Mouse (Mus musculus) ovary, postnatal 10 days (tissue): ENCODE results near the gene Retreg1.

Experiments
- DNase-seq: peaks from one replicate; pipeline ENCODE4 v3.0.0; 2022; ENCODE audit warnings: low spot score

The Retreg1 gene

DNA sequence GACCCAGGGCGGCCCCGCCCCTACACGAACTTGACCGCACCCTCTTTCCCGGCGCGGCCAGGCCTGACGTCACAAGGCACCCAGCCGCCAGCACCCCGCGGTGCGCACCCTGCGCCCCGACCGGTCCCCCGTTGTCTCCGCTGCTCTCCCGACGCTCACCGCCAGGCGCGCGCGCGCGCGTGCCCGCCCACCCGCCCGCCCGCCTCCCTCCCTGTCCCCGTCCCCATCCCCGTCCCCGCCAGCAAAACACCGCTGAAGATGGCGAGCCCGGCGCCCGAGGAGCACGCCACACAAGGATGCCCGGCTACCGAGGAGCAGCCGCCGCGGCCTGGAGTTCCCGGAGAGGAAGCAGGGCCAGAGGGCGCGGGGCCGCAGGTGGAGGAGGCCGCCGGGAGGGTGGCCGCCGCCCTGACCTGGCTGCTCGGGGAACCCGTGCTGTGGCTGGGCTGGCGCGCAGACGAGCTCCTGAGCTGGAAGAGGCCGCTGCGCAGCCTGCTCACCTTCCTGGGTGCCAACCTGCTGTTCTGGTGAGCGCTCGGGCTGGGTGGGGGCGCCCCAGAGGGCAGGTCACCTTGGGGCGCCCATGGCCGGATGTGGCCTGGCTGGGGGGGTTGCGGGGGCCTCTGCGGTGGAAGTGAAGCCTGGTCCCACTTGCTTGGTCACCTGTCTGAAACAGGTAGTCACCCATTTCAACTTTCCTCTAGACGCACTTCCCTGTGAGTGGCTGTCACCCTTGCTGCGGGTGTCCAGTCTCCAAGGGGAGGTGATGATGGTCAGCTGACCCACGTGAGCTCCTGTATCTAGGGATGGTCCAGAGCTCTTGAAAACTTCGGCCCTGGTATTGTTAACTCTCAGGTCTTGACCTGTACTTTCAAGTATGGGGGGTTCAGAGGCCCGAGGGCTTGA is at the start of gene Retreg1:
Retreg1 (plus strand) TSS at position 95 of the 906 bp plus-strand sequence.
- peak; percentile 41 for DNase-seq

DNA sequence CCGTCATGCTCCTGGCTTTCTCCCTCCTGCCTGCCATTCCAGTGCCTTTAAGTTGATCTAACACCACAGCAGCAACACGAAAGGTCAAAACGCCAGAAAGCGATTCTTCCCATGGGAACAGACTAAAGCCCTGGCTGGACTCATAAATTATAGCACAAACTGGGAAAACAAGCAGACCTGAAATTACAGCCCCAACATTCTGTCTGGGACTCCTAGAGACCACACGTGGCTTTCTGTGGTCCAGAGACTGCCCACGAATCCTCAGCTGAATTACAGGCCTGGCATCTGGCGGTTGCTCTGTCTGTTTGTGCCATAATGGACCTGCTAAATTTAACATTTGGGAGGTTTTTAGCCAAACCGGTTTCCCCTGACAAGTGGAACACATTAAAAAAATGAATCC is 48.9 kb upstream of the Retreg1 start:
- no peak for DNase-seq

DNA sequence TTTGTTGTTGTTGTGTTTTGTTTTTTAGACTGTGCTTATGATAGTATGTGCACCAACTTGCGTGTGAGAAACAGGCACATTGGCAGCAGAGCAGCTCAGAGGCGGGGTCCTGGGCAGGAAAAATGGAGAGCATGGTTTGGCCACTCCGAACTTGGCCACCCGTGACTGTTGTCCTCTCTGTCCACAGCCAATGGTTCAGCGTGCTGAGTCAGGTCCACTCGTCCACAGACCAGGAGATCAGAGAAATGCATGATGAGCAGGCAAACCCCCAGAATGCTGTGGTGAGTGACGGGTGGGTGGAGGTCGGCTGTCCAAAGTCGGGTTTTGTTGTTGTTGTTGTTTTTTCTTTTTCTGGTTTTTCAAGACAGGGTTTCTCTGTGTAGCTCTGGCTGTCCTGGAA is 47.5 kb upstream of the Retreg1 start:
- no peak for DNase-seq

DNA sequence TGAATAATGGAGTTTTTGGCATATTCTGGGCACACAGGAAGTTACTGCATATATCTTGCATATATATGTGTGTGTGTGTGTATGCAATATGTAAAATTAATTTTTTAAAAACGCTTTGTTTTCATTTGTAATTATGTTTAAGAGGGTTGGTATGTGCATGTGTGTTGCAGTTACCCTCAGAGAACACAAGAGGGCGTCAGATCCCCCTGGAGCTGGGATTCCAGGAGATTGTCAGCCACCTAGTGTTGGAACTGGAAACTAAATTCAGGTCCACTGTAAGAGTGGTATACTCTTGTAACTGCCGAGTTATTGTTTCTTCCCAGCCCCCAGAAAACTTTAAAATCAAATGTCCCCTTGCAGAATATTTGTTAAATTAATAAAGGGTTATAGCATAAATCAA is 46.6 kb upstream of the Retreg1 start:
- DNase-seq: no peak

DNA sequence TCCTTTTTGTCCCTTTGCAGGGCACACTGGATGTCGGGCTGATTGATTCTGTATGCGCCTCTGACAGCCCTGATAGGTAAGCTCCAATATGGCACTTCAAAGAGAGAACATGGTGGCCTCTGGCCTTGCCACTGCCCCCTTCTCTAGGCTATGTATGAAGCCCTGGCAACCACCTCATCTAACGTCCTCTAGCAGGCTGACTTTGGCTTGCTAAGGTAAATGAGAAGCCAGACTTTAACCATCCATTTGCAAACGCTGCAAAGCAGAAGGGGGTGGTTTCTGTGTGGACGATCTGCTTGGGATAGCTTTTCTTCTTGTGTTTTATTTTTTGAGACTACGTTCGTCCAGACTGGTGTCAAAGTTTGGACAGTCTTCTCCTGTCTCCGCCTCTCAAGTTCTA is 45.8 kb upstream of the Retreg1 start:
- DNase-seq: no peak

DNA sequence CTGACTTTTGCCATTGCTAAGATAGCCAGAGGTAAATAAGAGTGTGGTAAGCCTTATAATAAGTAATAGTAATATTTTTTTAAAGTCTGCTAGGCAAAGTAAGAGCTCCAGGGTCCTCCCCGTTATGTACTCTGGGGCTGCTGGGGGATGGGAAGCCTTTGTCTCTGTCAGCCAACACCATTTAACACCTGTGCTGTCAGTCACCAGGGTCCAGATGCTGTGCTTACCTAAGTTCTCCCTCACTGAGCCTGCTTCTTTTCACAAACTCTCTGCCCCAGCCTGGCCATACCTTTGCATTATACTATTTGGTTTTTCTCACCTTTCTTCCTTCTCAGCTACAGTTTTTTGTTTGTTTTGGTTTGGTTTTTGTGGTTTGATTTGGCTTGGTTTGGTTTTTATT is 45.1 kb upstream of the Retreg1 start:
- no peak for DNase-seq

DNA sequence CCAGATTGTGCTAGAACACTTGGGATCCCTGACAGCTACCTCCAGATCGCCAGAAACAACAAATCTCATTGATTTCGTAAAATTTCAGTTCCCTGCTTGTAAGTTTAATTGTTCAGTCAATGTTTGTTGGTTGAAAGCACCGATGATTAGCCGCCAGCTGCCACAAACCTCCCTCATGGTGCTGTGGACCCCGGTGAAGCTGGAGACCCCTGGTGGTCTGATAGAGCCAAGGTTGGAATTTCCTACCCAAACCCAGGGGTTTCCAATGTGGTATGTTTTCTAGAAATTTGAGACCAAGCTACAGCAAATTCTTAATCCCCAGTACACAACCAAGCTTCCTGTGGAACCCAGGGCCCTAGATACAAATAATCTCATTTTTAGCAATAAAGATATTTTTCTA is 41.3 kb upstream of the Retreg1 start:
- no peak for DNase-seq

DNA sequence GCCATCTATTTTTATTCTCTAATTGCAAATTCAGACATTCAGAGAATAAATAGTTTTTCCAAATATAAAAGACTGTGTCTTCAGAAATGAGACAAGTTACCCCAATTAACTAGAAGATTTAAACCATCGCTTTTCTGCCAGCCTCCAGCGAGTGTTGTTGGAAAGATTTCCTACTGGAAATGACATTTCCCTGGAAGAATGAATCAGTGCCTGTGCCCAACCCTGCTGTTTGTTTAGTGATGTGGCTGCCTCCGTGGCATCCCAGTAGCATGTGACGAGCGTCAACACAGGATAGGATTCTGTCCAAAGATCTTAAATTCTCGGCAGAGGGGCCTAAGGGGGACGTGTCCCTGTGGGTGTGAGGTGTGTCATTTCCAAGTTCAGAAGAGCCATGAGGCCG is 40.8 kb upstream of the Retreg1 start:
- no peak for DNase-seq

DNA sequence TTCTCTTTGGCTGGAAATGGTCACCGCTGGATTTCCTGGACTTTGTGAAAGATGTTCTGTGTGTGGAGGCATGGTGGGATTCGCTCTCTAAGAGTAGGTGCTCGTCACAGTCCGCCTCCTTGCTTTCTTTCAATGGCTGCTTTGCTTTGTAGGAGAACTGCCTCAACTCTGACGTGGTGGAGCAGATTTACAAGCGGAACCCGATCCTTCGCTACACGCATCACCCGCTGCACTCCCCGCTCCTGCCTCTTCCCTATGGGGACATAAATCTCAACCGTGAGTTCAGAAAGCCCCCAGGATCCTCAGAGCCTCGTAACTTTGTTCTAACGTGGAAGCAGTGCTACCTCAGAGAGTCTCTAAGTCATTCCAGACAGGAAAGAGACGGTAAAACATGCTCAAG is 39.9 kb upstream of the Retreg1 start:
- DNase-seq: no peak

DNA sequence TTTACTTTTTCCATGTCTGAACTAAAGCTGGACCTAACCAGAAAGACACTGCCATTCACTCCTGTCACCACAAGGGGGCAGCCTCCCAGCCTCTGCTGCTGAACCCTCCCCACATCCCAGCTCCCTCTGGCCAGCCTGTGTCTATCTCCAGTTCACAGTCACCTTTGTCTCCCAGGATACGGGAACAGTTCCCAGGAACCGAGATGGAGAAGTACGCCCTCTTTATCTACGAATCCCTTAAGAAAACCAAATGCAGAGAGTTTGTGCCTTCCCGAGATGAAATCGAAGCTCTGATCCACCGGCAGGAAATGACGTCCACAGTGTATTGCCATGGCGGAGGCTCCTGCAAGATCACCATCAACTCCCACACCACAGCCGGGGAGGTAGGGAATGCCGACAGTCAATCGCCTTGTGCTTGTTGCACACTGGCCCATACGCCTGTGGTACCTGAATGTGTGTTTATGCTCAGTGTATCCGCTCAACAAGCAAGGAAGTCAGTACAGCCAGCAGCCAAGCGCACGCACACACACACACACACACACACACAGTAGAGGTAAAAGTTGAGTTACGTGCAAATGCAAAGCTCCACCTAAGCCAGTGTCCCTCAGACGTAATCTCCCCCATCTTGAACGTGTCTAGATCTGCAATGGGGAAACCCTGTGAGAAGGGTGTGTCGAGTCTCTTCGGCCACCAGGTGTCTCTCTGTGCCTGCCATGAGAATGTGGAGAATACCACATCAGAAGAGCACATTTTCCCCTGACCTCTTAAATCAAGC is 37.5 kb upstream of the Retreg1 start:
- DNase-seq: peak; percentile 49

DNA sequence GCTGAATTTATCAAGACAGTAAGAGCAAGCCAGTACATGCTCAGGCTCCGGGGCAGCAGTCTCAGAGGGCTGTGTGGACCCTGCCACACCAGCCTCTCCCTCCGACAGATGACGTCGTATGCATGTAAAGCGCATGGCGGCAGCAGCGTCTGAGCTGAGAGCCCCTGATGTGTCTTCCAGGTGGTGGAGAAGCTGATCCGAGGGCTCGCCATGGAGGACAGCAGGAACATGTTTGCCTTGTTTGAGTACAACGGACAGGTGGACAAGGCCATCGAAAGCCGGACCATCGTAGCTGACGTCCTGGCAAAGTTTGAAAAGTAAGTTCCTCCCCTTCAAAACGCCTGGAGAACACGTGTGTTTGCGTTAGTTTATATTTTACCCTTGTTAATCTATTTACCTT is 36.6 kb upstream of the Retreg1 start:
- DNase-seq: no peak

DNA sequence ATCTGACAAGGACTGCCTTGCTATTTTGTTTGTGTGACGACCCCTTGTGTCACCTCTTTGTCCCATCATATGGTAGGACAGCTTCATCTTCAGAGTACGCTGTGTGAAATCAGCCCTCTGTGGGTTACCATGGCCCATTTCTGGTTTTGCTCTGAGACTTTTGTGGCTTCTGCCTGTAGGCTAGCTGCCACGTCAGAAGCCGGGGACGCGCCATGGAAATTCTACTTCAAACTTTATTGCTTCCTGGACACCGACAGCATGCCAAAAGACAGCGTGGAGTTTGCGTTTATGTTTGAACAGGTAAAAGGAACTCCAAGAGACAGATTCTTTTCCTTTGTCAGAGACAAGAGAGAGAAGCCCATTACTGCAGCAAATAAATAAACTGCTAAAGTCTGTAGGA is 36.1 kb upstream of the Retreg1 start:
- DNase-seq: no peak

DNA sequence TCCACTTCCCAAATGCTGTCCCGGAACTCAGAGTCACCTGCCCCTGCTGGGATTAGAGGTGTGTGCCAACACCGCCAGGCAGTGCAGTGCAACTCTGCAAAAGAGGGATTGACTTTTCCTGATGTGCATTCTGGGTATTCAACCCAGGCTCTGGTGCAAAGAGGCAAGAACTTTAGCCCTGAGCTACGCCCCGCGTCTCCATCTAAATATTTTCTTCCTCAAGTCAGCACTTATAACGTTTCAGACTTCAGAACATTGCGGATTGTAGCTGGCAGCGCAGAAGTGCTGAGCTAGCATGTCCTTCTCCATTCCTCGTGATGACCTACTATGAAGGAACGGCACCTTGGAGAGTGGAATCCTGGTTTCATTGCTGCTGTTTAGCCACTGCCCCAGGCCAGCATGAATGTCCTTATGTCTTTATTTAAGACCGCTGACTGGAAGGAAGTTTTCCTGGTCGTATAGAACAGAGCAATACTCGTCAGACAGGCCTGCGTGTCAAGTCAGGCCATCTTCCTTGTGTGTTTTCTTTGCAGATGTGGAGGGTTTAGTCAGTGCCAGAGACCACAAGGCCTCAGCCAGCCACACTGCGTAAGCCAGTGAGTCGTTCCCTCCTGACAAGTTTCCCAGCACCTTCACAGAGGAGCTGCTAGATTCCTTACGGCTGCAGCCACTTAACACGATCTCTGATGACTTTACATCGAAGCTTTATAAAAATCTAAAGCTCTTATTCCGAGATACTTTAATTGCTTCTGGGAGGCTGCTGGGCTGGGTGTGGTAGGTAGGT is 34.1 kb upstream of the Retreg1 start:
- DNase-seq: no peak

DNA sequence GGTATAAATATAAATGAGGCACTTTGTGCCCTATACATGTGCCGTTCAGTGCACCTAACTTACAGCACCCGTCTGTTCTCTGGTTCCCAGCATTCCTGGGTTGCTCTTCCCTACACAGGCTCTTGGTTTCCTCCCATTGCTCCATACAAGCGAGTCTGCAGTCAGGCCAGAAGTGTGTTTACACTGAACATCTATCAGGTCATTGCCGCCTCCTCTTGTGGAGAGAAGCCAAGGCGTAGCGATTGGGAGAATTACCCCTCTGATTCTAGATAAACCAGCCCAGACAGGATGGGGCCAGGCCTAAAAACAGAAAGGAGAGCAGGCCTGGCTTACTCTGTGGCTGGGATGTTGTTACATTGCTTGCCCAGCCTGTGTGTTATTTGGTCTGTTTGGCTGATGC is 33.3 kb upstream of the Retreg1 start:
- DNase-seq: no peak

DNA sequence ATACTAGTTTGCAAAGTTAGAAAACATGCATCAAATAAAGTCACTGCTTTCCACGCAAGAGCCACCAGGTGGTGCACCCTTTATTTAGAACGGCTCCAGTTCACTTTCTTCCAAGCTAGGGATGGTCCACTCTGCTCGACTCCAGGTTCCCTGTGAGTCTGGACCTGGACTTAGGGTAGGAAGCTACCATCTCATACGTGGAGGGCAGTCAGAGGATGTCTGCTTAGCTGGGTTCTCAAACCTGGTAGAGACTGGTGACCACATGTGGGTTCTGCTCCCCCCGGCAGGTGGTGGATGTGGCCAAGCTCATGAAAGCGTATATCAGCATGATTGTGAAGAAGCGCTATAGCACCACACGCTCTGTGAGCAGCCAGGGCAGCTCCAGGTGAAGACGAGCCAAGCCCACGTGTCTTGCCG is 31.1 kb upstream of the Retreg1 start:
- DNase-seq: no peak

DNA sequence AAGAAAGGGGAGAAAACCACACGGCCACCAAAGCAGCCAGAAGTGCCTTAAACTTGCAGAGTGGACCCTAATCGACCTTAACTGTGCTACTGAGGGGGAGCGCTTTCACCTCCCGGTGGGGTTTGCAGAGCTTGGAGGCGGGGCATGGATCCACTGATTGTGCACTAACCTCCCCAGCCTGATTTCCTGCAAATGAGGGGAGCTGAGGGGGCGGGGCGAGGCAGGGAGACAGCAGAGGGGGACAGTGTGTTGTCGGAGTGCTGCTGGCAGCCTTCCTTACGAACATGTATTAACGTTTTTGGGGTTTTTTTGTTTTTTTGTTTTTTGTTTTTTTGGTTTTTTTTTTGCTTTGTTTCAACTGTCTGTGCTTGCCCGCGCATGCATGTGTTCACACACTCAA is 30.5 kb upstream of the Retreg1 start:
- no peak for DNase-seq

DNA sequence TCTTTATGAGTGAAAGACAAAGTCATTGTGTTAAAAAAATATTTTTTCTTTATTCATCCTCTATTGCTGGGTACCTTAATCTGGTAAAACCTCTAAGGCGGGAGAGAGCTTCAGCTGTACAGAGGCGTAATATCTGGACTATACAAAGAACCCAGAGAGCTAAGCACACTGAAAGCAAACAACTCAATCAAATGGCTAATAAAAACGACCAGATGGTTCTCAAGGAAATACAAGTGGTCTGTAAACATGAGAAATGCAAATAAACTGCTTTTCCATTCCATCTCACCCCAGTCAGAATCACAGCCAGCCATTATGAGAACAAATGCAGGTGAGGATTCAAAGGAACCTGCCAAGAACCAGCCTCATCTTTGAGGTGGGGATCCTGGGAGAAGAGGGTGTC is 28.4 kb upstream of the Retreg1 start:
- no peak for DNase-seq

DNA sequence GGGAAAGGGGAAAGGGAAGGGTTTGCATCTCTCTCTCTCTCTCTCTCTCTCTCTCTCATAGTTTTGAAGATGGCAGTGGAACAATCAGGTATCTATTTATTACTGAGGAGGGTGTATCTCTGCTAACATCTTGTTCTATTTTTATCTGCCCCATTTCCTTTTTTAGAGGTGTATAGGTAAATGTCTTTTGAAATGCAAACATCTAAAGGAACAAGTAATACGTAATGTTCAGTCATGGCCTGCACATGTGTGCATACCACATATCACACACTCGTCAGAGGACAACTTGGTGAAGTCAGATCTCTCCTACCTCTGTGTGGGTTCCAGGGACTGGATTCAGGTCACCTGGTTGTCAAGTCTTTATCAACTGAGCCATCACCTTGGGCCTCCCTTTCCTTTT is 25.8 kb upstream of the Retreg1 start:
- no peak for DNase-seq

DNA sequence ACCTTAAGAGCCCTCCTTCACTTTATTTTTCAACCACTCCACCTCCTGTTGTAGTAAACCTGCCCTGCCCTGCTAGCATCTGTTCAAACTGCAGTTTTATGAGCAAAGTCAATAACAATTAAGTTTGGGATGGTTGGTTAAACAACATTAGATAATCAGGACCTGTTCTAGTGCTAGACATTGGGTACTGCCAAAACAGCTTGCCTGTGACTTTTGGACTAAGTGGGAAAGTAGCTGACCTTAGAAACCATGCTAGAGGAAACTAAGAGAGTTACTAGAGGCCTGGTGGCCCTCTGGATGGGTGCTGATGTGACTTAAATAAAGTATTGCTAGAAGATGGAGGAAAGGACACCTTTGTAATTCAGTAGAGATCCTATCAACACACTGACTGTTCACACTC is 21.0 kb upstream of the Retreg1 start:
- no peak for DNase-seq

DNA sequence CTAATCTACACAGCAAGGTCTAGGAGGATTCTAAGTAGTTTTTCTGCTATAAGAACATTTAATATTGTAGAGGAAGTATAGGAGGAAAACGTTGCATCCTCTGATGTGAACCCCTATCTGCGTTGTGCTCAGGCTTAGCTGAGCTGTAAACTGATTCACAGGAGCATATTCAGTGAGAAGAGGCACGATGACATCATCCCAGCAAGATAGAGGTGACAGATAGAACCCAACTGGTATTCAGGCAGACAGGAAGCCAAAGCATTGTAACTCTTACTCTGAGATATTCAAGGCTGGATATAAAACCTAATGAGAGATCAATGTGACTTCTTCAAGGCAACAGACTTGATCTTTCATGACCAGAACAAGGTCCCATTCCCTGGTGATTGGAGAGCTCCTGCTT is 20.3 kb upstream of the Retreg1 start:
- DNase-seq: no peak

DNA sequence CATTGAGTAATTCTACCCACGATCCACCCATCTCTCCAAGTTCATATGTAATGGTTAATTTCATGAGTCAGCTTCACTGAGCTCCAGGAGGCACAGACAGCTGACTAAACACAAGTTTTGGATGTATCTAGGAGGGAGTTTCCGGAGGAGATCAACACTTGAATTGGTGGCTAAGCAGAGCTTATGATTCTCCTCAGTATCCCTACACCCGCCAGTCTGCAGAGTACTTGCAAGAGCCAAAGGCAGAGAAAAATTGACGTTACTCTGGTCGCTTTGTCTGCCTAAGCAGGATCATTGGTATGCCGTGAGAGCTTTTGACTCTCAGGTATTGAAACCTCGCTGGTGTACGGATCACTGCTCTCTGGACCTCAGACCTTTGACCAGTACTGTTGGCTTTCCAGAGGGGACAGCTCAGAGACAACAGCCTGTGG is 16.4 kb upstream of the Retreg1 start:
- no peak for DNase-seq

DNA sequence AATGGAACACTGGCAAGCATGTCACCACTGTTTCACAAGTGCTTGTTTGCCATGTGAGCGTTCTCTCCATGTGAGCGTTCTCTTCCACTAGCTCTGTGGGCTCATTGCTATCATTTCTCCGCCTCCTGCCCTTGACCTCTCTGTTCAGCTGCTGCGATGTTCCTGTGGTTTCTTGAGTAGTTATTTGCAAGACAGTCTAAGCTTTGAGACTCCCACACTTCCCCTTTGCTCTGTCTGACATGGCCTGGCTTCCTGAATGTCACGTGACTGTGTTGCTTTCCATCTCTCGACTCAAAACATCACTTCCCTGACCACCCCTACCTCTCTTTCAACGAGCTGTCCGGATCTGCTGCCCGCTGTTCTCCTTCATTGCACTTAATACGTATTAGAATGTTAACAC is 14.5 kb upstream of the Retreg1 start:
- DNase-seq: no peak

DNA sequence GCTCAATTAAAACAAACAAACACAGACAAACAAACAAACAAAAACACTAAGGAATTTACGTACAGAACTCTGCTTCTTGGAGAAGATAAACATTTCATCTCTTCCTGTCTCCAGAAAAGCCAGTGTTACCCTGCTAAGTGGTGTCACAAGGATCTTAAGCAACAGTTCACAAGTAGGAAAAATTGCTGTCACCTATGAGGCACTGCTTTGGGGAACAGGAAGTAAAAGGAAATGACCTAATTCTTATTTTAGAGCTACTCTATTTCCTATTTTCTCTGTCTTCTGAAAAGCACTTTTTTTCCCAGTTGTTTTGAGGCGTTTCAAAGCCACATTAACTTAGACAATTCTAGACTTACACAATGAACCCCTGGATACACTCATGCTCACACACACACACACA is 12.6 kb upstream of the Retreg1 start:
- DNase-seq: no peak
